Mouse (Mus musculus) adrenal gland (tissue): ENCODE measurements around the gene Atp1b3.

Experiments used
- intact Hi-C: fragments of 180-260 bp; cut with DNase I; formaldehyde crosslinking; loops from one replicate; pipeline ENCODE4 v1.15.1; 2025

Gene Atp1b3

GRCm38 (mm10) chr9:96284916-96285315 lies 79.3 kb downstream of the Atp1b3 start:
- intact Hi-C loops = loop anchor here (5.0 kb wide), 1 partner anchor 207 kb away; no protein-coding TSS in a partner anchor
